Mouse (Mus musculus) forebrain, embryonic 15.5 days (tissue): ENCODE results near the gene Pard6b. TPM values are rescaled to one million over a fixed set of nuclear protein-coding genes. Genes with fewer than 3 reads are reported as not detected.

Experiments used
- ATAC-seq: fragments of 200-750 bp; cut with Nextera tagmentation; replicated peaks from 2 replicates; pipeline ENCODE4 v1.8.0; 2017; ENCODE audit warnings: mild to moderate bottlenecking, moderate TSS enrichment, moderate library complexity
- H3K27ac ChIP-seq: fragments of 300-500 bp; sonication (generic); replicated peaks from 2 replicates; pipeline ENCODE4 v1.5.1; 2015; ENCODE audit warnings: mild to moderate bottlenecking, inconsistent platforms
- H3K27me3 ChIP-seq: fragments of 300-500 bp; sonication (generic); 2 replicates; pipeline ENCODE4 v1.6.1; 2015; ENCODE audit warnings: inconsistent platforms
- H3K36me3 ChIP-seq: fragments of 300-500 bp; sonication (generic); 2 replicates; pipeline ENCODE4 v1.6.1; 2015; ENCODE audit warnings: mild to moderate bottlenecking, inconsistent platforms
- H3K4me1 ChIP-seq: fragments of 300-500 bp; sonication (generic); 2 replicates; pipeline ENCODE4 v1.6.1; 2015; ENCODE audit warnings: inconsistent platforms
- H3K4me2 ChIP-seq: fragments of 300-500 bp; sonication (generic); replicated peaks from 2 replicates; pipeline ENCODE4 v1.6.1; 2015; ENCODE audit warnings: mild to moderate bottlenecking, inconsistent platforms
- H3K4me3 ChIP-seq: fragments of 300-500 bp; sonication (generic); 2 replicates; pipeline ENCODE4 v1.5.1; 2015; ENCODE audit warnings: mild to moderate bottlenecking, inconsistent platforms
- H3K9ac ChIP-seq: fragments of 300-500 bp; sonication (generic); replicated peaks from 2 replicates; pipeline ENCODE4 v1.6.1; 2015; ENCODE audit warnings: mild to moderate bottlenecking, inconsistent platforms
- H3K9me3 ChIP-seq: fragments of 300-500 bp; sonication (generic); 2 replicates; pipeline ENCODE4 v1.6.1; 2016; ENCODE audit warnings: inconsistent platforms
- WGBS: fragments of 180-500 bp; shearing (Covaris S2); methylation state at CpG from one replicate; pipeline ENCODE4 v1.1.7; 2015; ENCODE audit warnings: mixed read lengths; 5-methylcytosine and 5-hydroxymethylcytosine counted together
- polyA plus RNA-seq: library from polyadenylated mRNA; unstranded; fragments of >200 nt; fragmentation: Nextera tagmentation; extraction: Ambion mirVana; gene quantifications from 2 replicates; pipeline ENCODE4 v1.2.1, GENCODE M21; 2015

Gene Pard6b
- 6.9 and 7.4 TPM in 2 replicates for polyA plus RNA-seq

GRCm38 (mm10) chr2:168080431-168081246, at the start of gene Pard6b:
TSS of gene Pard6b (plus strand) at chr2:168081004.
- WGBS, result under 1% methylated on average over 74 of the region's 110 CpGs

GRCm38 (mm10) chr2:168031842-168032241, 49.0 kb upstream of the Pard6b start:
- Histone ChIP-seq H3K4me3 (no peak overlapping the region), H3K27ac (no peak overlapping the region), H3K9ac (no peak overlapping the region), H3K9me3 (no peaks in the 10 kb centered on the region), H3K27me3 (no peaks in the 10 kb centered on the region), H3K4me2 (no peak overlapping the region), H3K36me3 (no peaks in the 10 kb centered on the region), H3K4me1 (no peaks in the 10 kb centered on the region)
- 75% methylated on average over 2 of the region's 2 CpGs for WGBS
- ATAC-seq, result no peak

More at GRCm38 (mm10) chr2:168080431-168081246, at the start of gene Pard6b:
- Histone ChIP-seq H3K4me2 (peak within 1 kb of the TSS; percentile 95), H3K9me3 (no peaks in the 10 kb centered on the region), H3K4me1 (peaks cover 28% of the 10 kb centered on the region), H3K36me3 (no peaks in the 10 kb centered on the region), H3K4me3 (peak within 1 kb of the TSS; percentile 91), H3K27ac (peak within 1 kb of the TSS; percentile 94), H3K27me3 (peaks cover 3% of the 10 kb centered on the region; the same call in 1 of the 2 replicates), H3K9ac (peak within 1 kb of the TSS; percentile 81)
- peak; percentile 96 for ATAC-seq

GRCm38 (mm10) chr2:168033905-168034304, 46.9 kb upstream of the Pard6b start:
- no peak overlapping the region for H3K4me3 ChIP-seq
- H3K9me3 ChIP-seq, result no peaks in the 10 kb centered on the region
- H3K9ac ChIP-seq, result no peak overlapping the region
- WGBS, result 70% methylated on average over 10 of the region's 10 CpGs
- no peak overlapping the region for H3K27ac ChIP-seq
- no peaks in the 10 kb centered on the region for H3K27me3 ChIP-seq
- H3K4me2 ChIP-seq, result no peak overlapping the region
- no peaks in the 10 kb centered on the region for H3K4me1 ChIP-seq
- ATAC-seq, result no peak
- H3K36me3 ChIP-seq, result no peaks in the 10 kb centered on the region

- no peak overlapping the region for H3K4me3 ChIP-seq
- H3K4me2 ChIP-seq, result no peak overlapping the region
- no peak for ATAC-seq
- H3K4me1 ChIP-seq, result no peaks in the 10 kb centered on the region
- H3K27me3 ChIP-seq, result no peaks in the 10 kb centered on the region
- no peaks in the 10 kb centered on the region for H3K9me3 ChIP-seq
- 85% methylated on average over 6 of the region's 6 CpGs for WGBS
- H3K27ac ChIP-seq, result no peak overlapping the region
- H3K9ac ChIP-seq, result no peak overlapping the region
- no peaks in the 10 kb centered on the region for H3K36me3 ChIP-seq
Observed at GRCm38 (mm10) chr2:168035907-168036306, 44.9 kb upstream of the Pard6b start.

GRCm38 (mm10) chr2:168037063-168037462, 43.7 kb upstream of the Pard6b start:
- no peaks in the 10 kb centered on the region for H3K36me3 ChIP-seq
- H3K4me2 ChIP-seq, result no peak overlapping the region
- no peak for ATAC-seq
- WGBS, result 56% methylated on average over 3 of the region's 3 CpGs
- no peaks in the 10 kb centered on the region for H3K27me3 ChIP-seq
- no peaks in the 10 kb centered on the region for H3K9me3 ChIP-seq
- no peak overlapping the region for H3K4me3 ChIP-seq
- no peak overlapping the region for H3K27ac ChIP-seq
- no peak overlapping the region for H3K9ac ChIP-seq
- H3K4me1 ChIP-seq, result no peaks in the 10 kb centered on the region

GRCm38 (mm10) chr2:168040751-168041150, 40.1 kb upstream of the Pard6b start:
- no peaks in the 10 kb centered on the region for H3K27me3 ChIP-seq
- no peaks in the 10 kb centered on the region for H3K4me1 ChIP-seq
- no peak overlapping the region for H3K27ac ChIP-seq
- no peaks in the 10 kb centered on the region for H3K9me3 ChIP-seq
- ATAC-seq, result no peak
- WGBS, result 44% methylated on average over 3 of the region's 3 CpGs
- no peak overlapping the region for H3K4me2 ChIP-seq
- no peak overlapping the region for H3K9ac ChIP-seq
- no peak overlapping the region for H3K4me3 ChIP-seq
- H3K36me3 ChIP-seq, result no peaks in the 10 kb centered on the region

GRCm38 (mm10) chr2:168042019-168042418, 38.8 kb upstream of the Pard6b start:
- WGBS, result 49% methylated on average over 6 of the region's 6 CpGs
- Histone ChIP-seq H3K4me2 (no peak overlapping the region), H3K27me3 (no peaks in the 10 kb centered on the region), H3K4me1 (no peaks in the 10 kb centered on the region), H3K9ac (no peak overlapping the region), H3K9me3 (no peaks in the 10 kb centered on the region), H3K27ac (no peak overlapping the region), H3K36me3 (no peaks in the 10 kb centered on the region), H3K4me3 (no peak overlapping the region)
- ATAC-seq, result no peak; the same call in 1 of the 2 replicates

- no peak for ATAC-seq
- no peak overlapping the region for H3K4me2 ChIP-seq
- no peak overlapping the region for H3K4me3 ChIP-seq
- H3K27ac ChIP-seq, result no peak overlapping the region
- 75% methylated on average over 10 of the region's 10 CpGs for WGBS
- 0 out of 2 replicates have a peak, but pooled peaks cover 4% of the 10 kb centered on the region for H3K4me1 ChIP-seq
- no peak overlapping the region for H3K9ac ChIP-seq
- H3K9me3 ChIP-seq, result no peaks in the 10 kb centered on the region
- peaks cover 6% of the 10 kb centered on the region; the same call in 1 of the 2 replicates for H3K27me3 ChIP-seq
- no peaks in the 10 kb centered on the region for H3K36me3 ChIP-seq
Observed at GRCm38 (mm10) chr2:168044681-168045287, 36.0 kb upstream of the Pard6b start.

- Histone ChIP-seq H3K36me3 (no peaks in the 10 kb centered on the region), H3K4me2 (no peak overlapping the region), H3K9ac (no peak overlapping the region), H3K4me3 (no peak overlapping the region), H3K27me3 (peaks cover 12% of the 10 kb centered on the region; the same call in 1 of the 2 replicates), H3K9me3 (no peaks in the 10 kb centered on the region), H3K27ac (no peak overlapping the region), H3K4me1 (peaks cover 8% of the 10 kb centered on the region)
- no peak for ATAC-seq
- 49% methylated on average over 13 of the region's 13 CpGs for WGBS
Observed at GRCm38 (mm10) chr2:168045357-168045756, 35.4 kb upstream of the Pard6b start.

- Histone ChIP-seq H3K27ac (no peak overlapping the region), H3K9ac (no peak overlapping the region), H3K27me3 (peaks cover 16% of the 10 kb centered on the region), H3K9me3 (no peaks in the 10 kb centered on the region), H3K4me3 (no peak overlapping the region), H3K36me3 (no peaks in the 10 kb centered on the region), H3K4me1 (peaks cover 12% of the 10 kb centered on the region), H3K4me2 (no peak overlapping the region)
- 8% methylated on average over 5 of the region's 5 CpGs for WGBS
- ATAC-seq, result no peak
Observed at GRCm38 (mm10) chr2:168045771-168046170, 35.0 kb upstream of the Pard6b start.

GRCm38 (mm10) chr2:168046467-168046866, 34.3 kb upstream of the Pard6b start:
- no peak for ATAC-seq
- Histone ChIP-seq H3K27ac (no peak overlapping the region), H3K4me3 (no peak overlapping the region), H3K4me1 (peaks cover 12% of the 10 kb centered on the region), H3K9ac (no peak overlapping the region), H3K27me3 (peaks cover 23% of the 10 kb centered on the region), H3K9me3 (no peaks in the 10 kb centered on the region), H3K36me3 (no peaks in the 10 kb centered on the region), H3K4me2 (no peak overlapping the region)
- 77% methylated on average over 4 of the region's 4 CpGs for WGBS

- no peak for ATAC-seq
- Histone ChIP-seq H3K27me3 (peaks cover 26% of the 10 kb centered on the region), H3K4me1 (peaks cover 12% of the 10 kb centered on the region), H3K9me3 (no peaks in the 10 kb centered on the region), H3K36me3 (no peaks in the 10 kb centered on the region), H3K9ac (no peak overlapping the region), H3K27ac (no peak overlapping the region), H3K4me3 (no peak overlapping the region), H3K4me2 (peak overlapping the region; percentile 4; the same call in 1 of the 2 replicates)
- WGBS, result 16% methylated on average over 15 of the region's 16 CpGs
Observed at GRCm38 (mm10) chr2:168049002-168049635, 31.7 kb upstream of the Pard6b start.
